Mouse (Mus musculus) natural killer cell, adult 2 months (primary cell): Measurements from ENCODE around the gene Phex.

Source experiments
- DNase-seq, 2 experiments: peaks; one replicate each; pipeline ENCODE4 v3.0.0; 2022; ENCODE audit warnings: low spot score in 2 of 2

Phex gene

GRCm38 (mm10) chrX:157415212-157415611 lies at the start of gene Phex:
TSS of gene Phex (minus strand) at chrX:157415312.
- DNase-seq, result no peak

GRCm38 (mm10) chrX:157462716-157463115 lies 47.6 kb upstream of the Phex start:
- DNase-seq, result no peak

GRCm38 (mm10) chrX:157454430-157454829 lies 39.3 kb upstream of the Phex start:
- DNase-seq, result peak; percentile 26 to 41

- DNase-seq, result no peak
Measured at GRCm38 (mm10) chrX:157449000-157449399, 33.9 kb upstream of the Phex start.

- DNase-seq, result no peak
Measured at GRCm38 (mm10) chrX:157447431-157447830, 32.3 kb upstream of the Phex start.

GRCm38 (mm10) chrX:157434768-157435167 lies 19.7 kb upstream of the Phex start:
- no peak for DNase-seq

- DNase-seq, result no peak
Measured at GRCm38 (mm10) chrX:157419451-157419850, 4.3 kb upstream of the Phex start.

- DNase-seq, result no peak
Measured at GRCm38 (mm10) chrX:157404919-157405318, 10.2 kb downstream of the Phex start.

GRCm38 (mm10) chrX:157391241-157391640 lies 23.9 kb downstream of the Phex start:
- no peak for DNase-seq

- no peak for DNase-seq
Measured at GRCm38 (mm10) chrX:157390102-157390501, 25.0 kb downstream of the Phex start.

- DNase-seq, result no peak
Measured at GRCm38 (mm10) chrX:157388419-157388818, 26.7 kb downstream of the Phex start.

GRCm38 (mm10) chrX:157387025-157387424 lies 28.1 kb downstream of the Phex start:
- DNase-seq, result no peak

- no peak for DNase-seq
Measured at GRCm38 (mm10) chrX:157378822-157379221, 36.3 kb downstream of the Phex start.

- DNase-seq, result no peak
Measured at GRCm38 (mm10) chrX:157377456-157377855, 37.7 kb downstream of the Phex start.

GRCm38 (mm10) chrX:157373873-157374272 lies 41.2 kb downstream of the Phex start:
- DNase-seq, result no peak

GRCm38 (mm10) chrX:157369166-157369565 lies 45.9 kb downstream of the Phex start:
- no peak for DNase-seq

- no peak for DNase-seq
Measured at GRCm38 (mm10) chrX:157355521-157355920, 59.6 kb downstream of the Phex start.

- no peak for DNase-seq
Measured at GRCm38 (mm10) chrX:157346201-157346600, 68.9 kb downstream of the Phex start.

- no peak for DNase-seq
Measured at GRCm38 (mm10) chrX:157334726-157335125, 80.4 kb downstream of the Phex start.

- DNase-seq, result no peak
Measured at GRCm38 (mm10) chrX:157329821-157330220, 85.3 kb downstream of the Phex start.

GRCm38 (mm10) chrX:157328396-157328795 lies 86.7 kb downstream of the Phex start:
- DNase-seq, result no peak

- DNase-seq, result no peak
Measured at GRCm38 (mm10) chrX:157327756-157328155, 87.4 kb downstream of the Phex start.

- DNase-seq, result no peak
Measured at GRCm38 (mm10) chrX:157324396-157324795, 90.7 kb downstream of the Phex start.

- DNase-seq, result no peak
Measured at GRCm38 (mm10) chrX:157310331-157310730, 104.8 kb downstream of the Phex start.

GRCm38 (mm10) chrX:157308171-157308570 lies 106.9 kb downstream of the Phex start:
- DNase-seq, result no peak
